Mouse (Mus musculus): ENCODE data around the gene Ddb2. TPM values are rescaled to one million over a fixed set of nuclear protein-coding genes. Genes with fewer than 3 reads are reported as not detected.

The Ddb2 gene
- polyA plus RNA-seq, 1 experiment from 2014 or later: 20.0 TPM

Other genes with a start within 250 kb of the Ddb2 start
- 16.2 and 30.5 TPM in 2 replicates for gene Rapsn, start 201.4 kb downstream of the Ddb2 start, polyA plus RNA-seq (2015; fragmentation: Nextera tagmentation; extraction: Ambion mirVana)
- gene Psmc3, start 183.0 kb downstream of the Ddb2 start, polyA plus RNA-seq (2015; fragmentation: Nextera tagmentation; extraction: Ambion mirVana): 248 and 294 TPM in 2 replicates
- 88.8 and 89.4 TPM in 2 replicates for gene Slc39a13, start 166.6 kb downstream of the Ddb2 start, polyA plus RNA-seq (2015; fragmentation: Nextera tagmentation; extraction: Ambion mirVana)
- 9.4 and 12.6 TPM in 2 replicates for gene Spi1, start 154.6 kb downstream of the Ddb2 start, polyA plus RNA-seq (2015; fragmentation: Nextera tagmentation; extraction: Ambion mirVana)
- 0.09 and 0.34 TPM in 2 replicates for gene Mybpc3, start 118.8 kb downstream of the Ddb2 start, polyA plus RNA-seq (2015; fragmentation: Nextera tagmentation; extraction: Ambion mirVana)
- 10.2 and 12.2 TPM in 2 replicates for gene Madd, start 53.1 kb downstream of the Ddb2 start, polyA plus RNA-seq (2015; fragmentation: Nextera tagmentation; extraction: Ambion mirVana)
- gene Nr1h3, start 34.1 kb downstream of the Ddb2 start, polyA plus RNA-seq (2015; fragmentation: Nextera tagmentation; extraction: Ambion mirVana): 2.2 and 2.4 TPM in 2 replicates
- 25.7 and 25.9 TPM in 2 replicates for gene Acp2, start 34.1 kb downstream of the Ddb2 start, polyA plus RNA-seq (2015; fragmentation: Nextera tagmentation; extraction: Ambion mirVana)
- 58.1 and 93.7 TPM in 2 replicates for gene Pacsin3, start 19.0 kb upstream of the Ddb2 start, polyA plus RNA-seq (2015; fragmentation: Nextera tagmentation; extraction: Ambion mirVana)
- 82.9 and 83.1 TPM in 2 replicates for gene Arfgap2, start 28.0 kb upstream of the Ddb2 start, polyA plus RNA-seq (2015; fragmentation: Nextera tagmentation; extraction: Ambion mirVana)
- gene 1110051M20Rik, start 207.7 kb upstream of the Ddb2 start, polyA plus RNA-seq (2015; fragmentation: Nextera tagmentation; extraction: Ambion mirVana): 51.6 and 54.1 TPM in 2 replicates
- 9.3 and 9.6 TPM in 2 replicates for gene Lrp4, start 220.5 kb upstream of the Ddb2 start, polyA plus RNA-seq (2015; fragmentation: Nextera tagmentation; extraction: Ambion mirVana)